Mouse (Mus musculus): ENCODE measurements around the gene Ssx2ip. TPM values are rescaled to one million over a fixed set of nuclear protein-coding genes. Genes with fewer than 3 reads are reported as not detected.

Ssx2ip gene
- polyA plus RNA-seq, 1 experiment: 12.2 TPM

DNA sequence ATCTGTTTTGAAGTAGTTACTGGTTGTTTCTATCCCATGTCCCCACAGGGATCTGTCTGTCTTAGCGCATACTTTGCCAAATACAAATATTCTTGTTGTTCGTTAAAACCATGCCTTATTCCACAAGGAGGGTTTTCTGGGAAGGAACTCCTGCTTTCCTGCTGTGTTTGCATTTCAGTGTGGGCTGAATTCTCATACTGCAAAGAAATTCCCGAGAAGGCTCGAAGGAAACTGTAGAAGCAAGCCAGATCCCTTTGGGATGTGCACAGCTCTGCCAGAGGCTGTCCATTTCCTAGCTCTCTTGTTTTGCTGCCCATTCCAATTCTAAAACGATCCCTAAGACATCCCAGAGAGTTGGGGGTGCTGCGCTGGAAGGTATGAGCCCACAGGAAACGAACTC lies 36.0 kb downstream of the Ssx2ip start:
- TF ChIP-seq POLR2A (IDR thresholded peaks at IDR 0.05; ENCODE audit: borderline replicate concordance, extremely low read depth, insufficient read depth, insufficient read length, poor library complexity, severe bottlenecking): no peak
- TF ChIP-seq CTCF (IDR thresholded peaks at IDR 0.05; ENCODE audit: borderline replicate concordance, extremely low read depth, insufficient read depth, insufficient read length): no peak
- no peak for DNase-seq (ENCODE audit: low read depth)

DNA sequence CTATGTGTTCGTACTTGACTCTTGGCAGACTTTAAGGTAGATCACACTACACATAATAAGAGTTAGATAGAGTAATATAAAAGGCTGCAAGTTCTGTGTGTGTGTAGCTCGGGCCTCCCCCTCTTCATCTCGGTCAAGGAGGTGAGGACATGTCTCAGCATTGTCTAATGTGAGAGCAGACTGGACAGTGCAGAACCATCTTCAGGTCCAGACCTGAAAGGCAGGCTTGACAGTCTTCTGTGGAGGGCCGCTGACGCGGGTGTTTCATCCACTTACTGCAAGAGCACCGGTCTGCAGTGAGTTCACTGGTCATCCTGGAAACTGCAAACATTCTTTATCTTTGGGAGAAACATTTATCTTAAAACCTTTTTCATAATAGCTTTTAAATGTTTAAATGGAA lies 38.0 kb downstream of the Ssx2ip start:
- DNase-seq (ENCODE audit: low read depth): no peak
- TF ChIP-seq CTCF (IDR thresholded peaks at IDR 0.05; ENCODE audit: borderline replicate concordance, extremely low read depth, insufficient read depth, insufficient read length) (no peak), POLR2A (IDR thresholded peaks at IDR 0.05; ENCODE audit: borderline replicate concordance, extremely low read depth, insufficient read depth, insufficient read length, poor library complexity, severe bottlenecking) (no peak)

- no peak for TF ChIP-seq POLR2A (IDR thresholded peaks at IDR 0.05; ENCODE audit: borderline replicate concordance, extremely low read depth, insufficient read depth, insufficient read length, poor library complexity, severe bottlenecking)
- TF ChIP-seq CTCF (IDR thresholded peaks at IDR 0.05; ENCODE audit: borderline replicate concordance, extremely low read depth, insufficient read depth, insufficient read length): no peak
- DNase-seq (ENCODE audit: low read depth): no peak
Observed at GRCm38 (mm10) chr3:146442936-146443335, 38.5 kb downstream of the Ssx2ip start.

- no peak for TF ChIP-seq POLR2A (IDR thresholded peaks at IDR 0.05; ENCODE audit: borderline replicate concordance, extremely low read depth, insufficient read depth, insufficient read length, poor library complexity, severe bottlenecking)
- no peak for TF ChIP-seq CTCF (IDR thresholded peaks at IDR 0.05; ENCODE audit: borderline replicate concordance, extremely low read depth, insufficient read depth, insufficient read length)
- no peak for DNase-seq (ENCODE audit: low read depth)
Observed at GRCm38 (mm10) chr3:146443380-146443779, 38.9 kb downstream of the Ssx2ip start.

- TF ChIP-seq POLR2A (IDR thresholded peaks at IDR 0.05; ENCODE audit: borderline replicate concordance, extremely low read depth, insufficient read depth, insufficient read length, poor library complexity, severe bottlenecking): no peak
- no peak for TF ChIP-seq CTCF (IDR thresholded peaks at IDR 0.05; ENCODE audit: borderline replicate concordance, extremely low read depth, insufficient read depth, insufficient read length)
- no peak for DNase-seq (ENCODE audit: low read depth)
Observed at GRCm38 (mm10) chr3:146444880-146445279, 40.4 kb downstream of the Ssx2ip start.

- no peak for DNase-seq (ENCODE audit: low read depth)
- TF ChIP-seq POLR2A (IDR thresholded peaks at IDR 0.05; ENCODE audit: borderline replicate concordance, extremely low read depth, insufficient read depth, insufficient read length, poor library complexity, severe bottlenecking): no peak
- TF ChIP-seq CTCF (IDR thresholded peaks at IDR 0.05; ENCODE audit: borderline replicate concordance, extremely low read depth, insufficient read depth, insufficient read length): no peak
Observed at GRCm38 (mm10) chr3:146447156-146447555, 42.7 kb downstream of the Ssx2ip start.

DNA sequence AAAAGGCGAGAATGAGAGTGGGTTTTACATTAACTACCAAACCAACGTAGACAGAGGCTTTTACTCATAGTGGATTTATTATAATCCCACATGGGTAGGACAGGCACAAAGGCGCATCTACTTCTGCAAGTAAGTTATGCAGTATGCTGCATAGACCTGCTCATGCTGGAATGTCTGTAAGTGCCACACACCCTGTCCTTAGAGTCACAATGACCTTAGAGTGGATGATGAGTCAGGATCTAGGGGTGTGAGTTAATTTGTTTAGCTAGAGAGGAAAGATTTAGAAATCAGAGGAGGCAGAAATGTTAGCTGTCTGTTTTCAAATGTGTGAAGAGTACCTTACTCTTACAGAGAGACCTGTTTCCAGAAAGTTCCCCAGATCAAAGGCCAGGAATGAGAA lies 43.2 kb downstream of the Ssx2ip start:
- no peak for TF ChIP-seq POLR2A (IDR thresholded peaks at IDR 0.05; ENCODE audit: borderline replicate concordance, extremely low read depth, insufficient read depth, insufficient read length, poor library complexity, severe bottlenecking)
- TF ChIP-seq CTCF (IDR thresholded peaks at IDR 0.05; ENCODE audit: borderline replicate concordance, extremely low read depth, insufficient read depth, insufficient read length): no peak
- no peak for DNase-seq (ENCODE audit: low read depth)

GRCm38 (mm10) chr3:146448372-146448771 lies 43.9 kb downstream of the Ssx2ip start:
- DNase-seq (ENCODE audit: low read depth): no peak

GRCm38 (mm10) chr3:146448969-146449368 lies 44.5 kb downstream of the Ssx2ip start:
- TF ChIP-seq POLR2A (IDR thresholded peaks at IDR 0.05; ENCODE audit: borderline replicate concordance, extremely low read depth, insufficient read depth, insufficient read length, poor library complexity, severe bottlenecking) (no peak), CTCF (IDR thresholded peaks at IDR 0.05; ENCODE audit: borderline replicate concordance, extremely low read depth, insufficient read depth, insufficient read length) (no peak)
- DNase-seq (ENCODE audit: low read depth): no peak

More at GRCm38 (mm10) chr3:146448372-146448771, 43.9 kb downstream of the Ssx2ip start:
- no peak for TF ChIP-seq POLR2A (IDR thresholded peaks at IDR 0.05; ENCODE audit: borderline replicate concordance, extremely low read depth, insufficient read depth, insufficient read length, poor library complexity, severe bottlenecking)
- TF ChIP-seq CTCF (IDR thresholded peaks at IDR 0.05; ENCODE audit: borderline replicate concordance, extremely low read depth, insufficient read depth, insufficient read length): no peak

DNA sequence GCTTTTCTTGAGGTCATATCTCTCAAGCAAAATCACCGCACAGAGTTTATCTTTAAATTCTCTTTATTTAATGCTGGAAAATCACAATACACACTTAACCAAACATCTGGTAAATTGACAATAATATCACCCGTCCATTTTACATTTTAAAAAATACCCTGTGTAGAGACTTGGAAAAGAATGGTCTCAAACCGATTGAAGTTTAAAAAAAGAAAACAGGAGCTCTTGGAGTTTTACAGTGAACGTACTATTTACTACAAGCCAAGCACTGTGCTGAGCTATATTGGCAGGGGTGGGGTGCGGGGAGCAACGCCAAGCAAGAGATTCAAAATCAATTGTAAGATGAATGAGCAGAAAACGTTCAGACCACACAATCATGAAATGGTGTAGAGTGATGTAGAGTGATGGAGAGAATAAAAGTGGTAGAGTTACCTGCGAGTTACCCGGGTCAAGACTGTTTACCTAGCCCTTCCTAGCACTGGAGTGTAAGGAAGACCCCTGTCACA lies 45.4 kb downstream of the Ssx2ip start, which contains the start of gene Ctbs:
Gene Ctbs, plus strand, starts transcription at position 51 of the 506 bp plus-strand sequence.
- no peak for DNase-seq (ENCODE audit: low read depth)
- TF ChIP-seq CTCF (IDR thresholded peaks at IDR 0.05; ENCODE audit: borderline replicate concordance, extremely low read depth, insufficient read depth, insufficient read length): no peak
- TF ChIP-seq POLR2A (IDR thresholded peaks at IDR 0.05; ENCODE audit: borderline replicate concordance, extremely low read depth, insufficient read depth, insufficient read length, poor library complexity, severe bottlenecking): no peak

DNA sequence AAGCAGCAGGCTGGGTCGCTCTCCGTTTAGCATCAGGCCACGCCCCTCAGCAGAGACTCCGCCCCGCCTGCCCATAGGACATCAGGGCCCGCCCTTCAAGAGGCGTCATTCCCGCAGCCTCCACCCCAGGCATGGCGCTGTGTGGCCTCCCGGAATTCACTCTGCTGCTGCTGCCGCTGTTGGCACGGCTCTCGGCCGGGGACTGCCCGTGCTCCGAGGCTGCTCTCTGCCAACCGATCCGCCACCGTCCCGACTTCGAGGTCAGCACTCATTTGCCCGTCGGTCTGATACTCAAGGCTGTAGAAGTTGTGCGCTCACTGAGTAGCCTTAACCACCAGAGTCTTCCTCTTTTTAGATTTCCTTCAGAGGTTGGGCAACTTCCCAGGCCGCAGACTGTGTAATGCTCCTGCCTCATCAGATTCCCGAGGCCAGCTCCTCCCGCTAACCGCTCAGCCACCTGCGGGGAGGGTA lies 46.0 kb downstream of the Ssx2ip start:
- DNase-seq (ENCODE audit: low read depth): peak; percentile 97
- TF ChIP-seq POLR2A (IDR thresholded peaks at IDR 0.05; ENCODE audit: borderline replicate concordance, extremely low read depth, insufficient read depth, insufficient read length, poor library complexity, severe bottlenecking): peak; percentile 79; the same call in 1 of the 2 replicates
- TF ChIP-seq CTCF (IDR thresholded peaks at IDR 0.05; ENCODE audit: borderline replicate concordance, extremely low read depth, insufficient read depth, insufficient read length): peak; percentile 20; the same call in 1 of the 2 replicates

- TF ChIP-seq POLR2A (IDR thresholded peaks at IDR 0.05; ENCODE audit: borderline replicate concordance, extremely low read depth, insufficient read depth, insufficient read length, poor library complexity, severe bottlenecking): no peak
- no peak for TF ChIP-seq CTCF (IDR thresholded peaks at IDR 0.05; ENCODE audit: borderline replicate concordance, extremely low read depth, insufficient read depth, insufficient read length)
- DNase-seq (ENCODE audit: low read depth): peak; percentile 16
Observed at GRCm38 (mm10) chr3:146451375-146451774, 46.9 kb downstream of the Ssx2ip start.
